Mouse (Mus musculus): ENCODE results near the gene Slc35f6.

GRCm38 (mm10) chr5:30624908-30625307 is 22.8 kb upstream of the Slc35f6 start:
- no peak for TF ChIP-seq CTCF (IDR thresholded peaks at IDR 0.05; ENCODE audit: low read depth)
- no peak for TF ChIP-seq EP300 (IDR thresholded peaks at IDR 0.05; ENCODE audit: low read depth)

Data from liver, embryonic 14.5 days (tissue).